Mouse (Mus musculus) layer of hippocampus, postnatal 14 days (tissue): ENCODE data around the gene Dgkk. TPM values are rescaled to one million over a fixed set of nuclear protein-coding genes. Genes with fewer than 3 reads are reported as not detected.
"Not testable (repeated sequence)": the region's sequence is repeated elsewhere in the genome, so short reads cannot be mapped to it uniquely, and the experiment has no call there.

ENCODE experiments used
- DNase-seq, 2 experiments: peaks; one replicate each; pipeline ENCODE4 v3.0.0; 2021 to 2022; ENCODE audit warnings: low spot score in 2 of 2, mixed read lengths in 1 of 2
- long read RNA-seq, 2 experiments: library from polyadenylated mRNA; stranded (forward); transcript quantifications; one replicate each; pipeline ENCODE4 v2.0.0; 2021
- total RNA-seq, 2 experiments: library from RNA; stranded (reverse); gene quantifications; 2 replicates each; pipeline ENCODE4 v1.2.3; 2021

The Dgkk gene
- total RNA-seq = 1 to 10 TPM; 2.1 to 2.6 TPM
- long read RNA-seq, experiment 1 = 0 reads
- long read RNA-seq, experiment 2 = 0 reads

DNA sequence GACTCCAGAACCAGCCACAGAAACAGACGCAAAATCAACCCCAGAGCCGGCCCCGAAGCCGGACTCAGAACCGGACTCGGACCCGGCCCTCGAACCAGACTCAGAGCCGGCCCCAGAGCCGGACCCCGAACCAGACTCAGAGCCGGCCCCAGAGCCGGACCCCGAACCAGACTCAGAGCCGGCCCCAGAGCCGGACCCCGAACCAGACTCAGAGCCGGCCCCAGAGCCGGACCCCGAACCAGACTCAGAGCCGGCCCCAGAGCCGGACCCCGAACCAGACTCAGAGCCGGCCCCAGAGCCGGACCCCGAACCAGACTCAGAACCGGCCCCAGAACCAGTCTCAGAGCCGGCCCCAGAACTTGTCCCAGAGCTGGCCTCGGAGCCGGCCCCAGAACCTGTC lies at the start of gene Dgkk:
Gene Dgkk, plus strand, starts transcription at position 301 of the 400 bp plus-strand sequence.
- DNase-seq = not testable (repeated sequence)

DNA sequence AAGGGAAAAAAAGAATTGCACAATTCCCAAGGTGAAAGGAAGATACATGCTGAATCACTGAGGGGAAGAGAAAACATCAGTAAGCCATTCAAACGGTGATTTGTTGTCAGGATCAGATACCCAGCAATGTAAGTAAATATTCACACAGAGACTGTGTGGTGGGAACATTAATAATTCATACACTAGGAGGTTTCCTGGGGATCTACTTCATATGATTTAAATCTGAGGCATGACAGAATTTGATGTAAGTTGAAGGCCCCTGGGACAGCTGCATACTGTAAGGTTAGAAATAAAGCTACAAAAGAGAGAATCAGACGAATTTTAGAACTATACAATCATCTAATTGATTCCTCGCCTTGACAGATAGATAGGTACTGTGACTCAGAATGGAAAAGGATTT lies 45.1 kb upstream of the Dgkk start:
- no peak for DNase-seq

DNA sequence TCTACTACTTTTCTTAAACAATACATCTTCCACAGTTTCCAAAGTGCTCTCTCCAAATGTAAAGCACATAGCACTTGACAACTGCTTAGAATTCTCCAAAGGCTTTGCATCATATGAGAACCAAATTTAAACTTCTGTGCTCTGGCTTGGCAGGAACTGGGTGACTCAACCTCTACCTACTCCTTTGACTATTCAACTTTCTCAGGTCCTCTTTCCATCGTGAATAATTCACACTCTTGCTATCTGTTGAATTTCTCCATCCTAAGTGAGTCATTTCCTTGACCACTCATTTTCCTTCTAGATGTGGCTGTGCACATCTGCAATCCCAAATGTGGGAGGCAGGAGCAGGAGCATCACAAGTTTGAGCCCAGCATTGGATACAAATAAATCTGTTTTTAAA lies 28.4 kb upstream of the Dgkk start:
- DNase-seq = no peak

DNA sequence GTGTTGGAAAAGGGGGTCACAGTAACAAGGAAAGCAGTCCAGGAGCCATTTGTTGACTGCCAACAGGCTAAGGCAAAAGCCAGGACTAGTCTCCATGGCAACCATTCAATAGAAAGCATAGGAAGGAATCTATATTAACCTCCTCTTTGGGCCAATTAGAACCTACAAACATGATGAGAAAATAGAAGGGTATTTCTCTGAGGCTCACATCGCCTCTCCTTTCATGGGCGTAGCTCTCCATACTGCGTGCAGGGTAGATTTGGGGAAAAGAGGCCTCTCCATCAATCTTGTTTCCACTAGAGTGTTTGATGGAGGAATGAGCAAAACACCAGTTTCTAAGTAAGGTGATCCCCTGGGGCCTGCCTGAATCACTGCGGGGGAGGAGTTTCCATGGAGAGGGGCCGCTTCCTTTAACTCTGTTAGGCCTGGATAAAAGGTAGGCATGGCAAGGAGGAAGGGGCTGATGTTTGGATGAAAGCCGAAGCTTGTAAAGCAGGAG lies 27.5 kb upstream of the Dgkk start:
- no peak for DNase-seq

DNA sequence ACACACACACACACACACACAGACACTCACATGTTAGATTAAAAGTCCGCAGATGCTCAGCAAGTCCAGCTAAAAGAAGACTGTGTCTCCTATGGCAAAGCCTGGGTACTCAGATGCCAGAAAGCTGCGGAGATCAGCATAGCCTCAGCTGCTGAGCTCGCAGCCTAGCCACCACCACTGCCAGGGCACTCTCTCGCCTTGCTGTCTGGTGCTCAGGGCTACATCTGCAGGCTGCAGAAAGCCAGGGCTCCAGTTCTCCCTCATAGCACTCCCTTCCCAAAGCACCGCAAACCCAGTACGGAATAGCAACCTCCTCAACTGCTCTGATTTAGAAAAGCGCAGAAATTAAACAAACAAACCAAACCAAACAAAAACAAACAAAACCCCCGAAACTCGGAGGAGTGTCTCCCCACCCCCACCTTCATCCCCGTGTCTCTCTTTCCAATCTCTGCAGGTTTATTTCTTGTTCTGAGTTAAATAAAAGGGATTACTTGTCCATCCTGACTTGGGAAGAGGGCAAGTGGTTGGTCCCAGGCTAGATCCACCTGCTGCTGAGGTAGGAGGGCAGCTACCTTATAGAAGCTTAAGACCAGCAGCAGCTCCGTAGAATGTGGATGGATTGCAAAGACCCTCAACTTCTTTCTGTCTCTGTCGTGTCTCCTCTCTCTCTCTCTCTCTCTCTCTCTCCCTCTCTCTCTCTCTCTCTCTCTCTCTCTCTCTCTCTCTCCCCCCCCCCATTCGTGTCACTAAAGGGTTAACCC lies 1.4 kb upstream of the Dgkk start:
- no peak for DNase-seq

DNA sequence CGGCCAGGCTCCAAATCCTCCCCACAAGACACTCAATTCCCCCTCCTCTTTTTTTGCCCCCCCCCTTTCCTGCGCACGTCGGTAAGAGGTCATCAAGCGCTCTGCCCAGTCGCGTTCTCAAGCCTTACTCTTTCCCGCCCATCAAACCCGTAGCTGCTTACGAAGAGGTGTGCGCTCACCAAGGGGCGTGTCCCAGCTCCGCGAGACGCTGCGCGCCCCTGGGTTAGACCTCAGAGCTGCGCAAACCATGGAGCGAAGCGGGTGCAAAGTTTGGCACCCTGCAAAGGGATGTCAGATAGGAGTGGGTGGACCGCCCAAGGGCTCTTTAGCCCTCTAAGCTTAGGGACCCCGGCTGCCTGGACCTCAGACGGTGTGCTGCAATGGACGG lies 862 bp upstream of the Dgkk start:
- DNase-seq = no peak

DNA sequence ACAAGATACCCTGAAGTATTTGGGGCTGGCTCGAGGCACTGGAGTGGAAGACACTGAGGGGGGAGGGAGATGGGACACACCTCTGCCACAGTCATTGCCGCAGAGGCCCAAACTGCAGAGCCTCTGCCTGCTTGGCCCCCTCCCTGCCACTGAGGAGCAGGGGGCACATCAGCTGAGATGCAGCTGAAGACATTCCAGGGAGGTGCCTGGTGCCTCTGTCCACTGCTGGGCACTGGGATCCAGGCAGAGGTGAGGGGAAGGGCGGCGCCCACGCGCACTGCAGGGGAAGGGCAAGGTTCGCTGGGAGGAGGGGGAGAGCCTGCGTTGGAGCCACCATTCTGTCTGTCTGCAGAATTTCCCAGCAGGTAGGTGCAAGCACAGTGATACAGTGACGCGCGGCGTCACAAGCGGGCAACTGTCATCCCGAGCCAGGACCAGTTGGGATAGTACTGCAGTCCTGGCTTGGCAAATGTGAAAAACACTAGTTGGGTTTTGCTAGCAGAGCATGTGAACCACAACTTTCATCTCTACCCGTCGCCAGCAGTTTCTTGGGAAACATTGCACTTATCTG lies 948 bp downstream of the Dgkk start:
- DNase-seq = no peak

DNA sequence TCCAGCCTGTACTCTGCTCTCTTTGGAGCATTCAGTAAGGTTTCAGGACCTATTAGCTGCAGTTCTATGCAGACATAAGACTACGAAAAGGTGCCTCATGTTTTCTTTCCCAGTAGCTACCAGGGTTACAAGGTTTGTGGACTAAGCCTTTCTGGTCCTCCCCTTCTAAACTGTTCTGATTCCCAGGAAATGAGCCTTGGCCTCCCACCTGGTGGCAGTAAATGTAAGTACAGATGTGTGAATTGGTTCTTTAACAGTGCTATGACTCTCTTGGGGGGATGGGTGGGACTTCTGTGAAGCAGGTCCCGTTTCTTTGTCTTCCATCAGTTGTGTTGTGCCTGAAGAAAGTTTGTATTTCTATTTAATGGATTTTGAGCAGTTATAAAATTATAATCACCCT lies 53.4 kb downstream of the Dgkk start:
- no peak for DNase-seq

DNA sequence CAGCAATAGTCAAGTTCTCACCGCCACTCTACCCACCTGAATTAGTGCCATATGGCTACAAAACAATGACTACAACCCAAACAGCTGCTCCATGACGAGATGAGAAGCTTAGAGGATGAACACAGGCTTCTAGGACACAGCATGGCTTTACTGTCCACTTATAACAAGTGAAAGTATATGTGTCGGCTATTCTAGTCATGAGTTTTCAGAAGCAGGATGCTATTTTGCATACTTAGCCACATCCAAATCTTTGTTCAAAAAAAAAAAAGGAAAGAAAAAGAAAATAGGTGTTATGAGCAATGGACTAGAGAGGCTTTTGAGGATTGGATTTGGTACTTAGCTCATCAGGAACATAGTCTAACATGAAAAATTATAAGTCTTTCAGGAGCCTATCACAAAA lies 74.4 kb downstream of the Dgkk start:
- DNase-seq = no peak

DNA sequence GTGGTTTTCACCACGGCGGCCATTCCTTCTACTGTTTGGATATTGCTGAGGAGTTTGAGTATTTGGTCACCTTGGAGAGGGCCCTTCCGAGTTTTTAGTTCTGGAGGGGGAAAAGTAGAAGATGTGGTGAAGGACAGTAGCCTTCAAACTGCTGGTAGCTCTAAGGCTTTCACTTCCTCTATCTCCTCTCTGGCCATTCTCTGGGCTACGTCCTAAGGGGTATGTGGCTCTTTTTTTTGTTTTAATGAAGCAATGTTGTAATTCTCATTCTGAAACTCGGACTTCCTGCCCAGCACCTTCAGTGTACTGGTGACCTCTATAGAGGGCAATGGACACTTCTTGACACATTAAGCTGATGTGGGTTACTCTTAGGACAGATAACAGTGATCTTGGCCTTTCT lies 75.0 kb downstream of the Dgkk start:
- no peak for DNase-seq

DNA sequence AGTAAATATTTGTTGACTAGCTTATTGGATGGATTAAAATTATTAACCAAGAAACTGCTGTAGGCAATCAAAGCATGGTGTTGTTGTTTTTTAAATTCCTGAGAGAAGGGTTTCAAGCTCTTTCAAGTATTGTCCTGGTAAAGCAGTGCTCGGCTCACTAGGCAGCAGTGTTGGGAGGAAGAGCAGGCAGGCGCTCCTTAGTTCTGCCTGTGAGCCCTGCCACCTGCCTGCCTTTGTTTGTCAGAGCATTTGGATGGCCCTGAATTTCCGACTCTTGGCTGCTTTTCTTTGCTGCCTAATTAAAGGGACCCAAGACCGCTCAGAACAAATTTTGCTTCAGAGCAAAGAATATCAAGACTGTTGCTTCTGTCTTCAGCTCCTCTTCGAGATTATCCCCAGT lies 114.8 kb downstream of the Dgkk start:
- DNase-seq = no peak

DNA sequence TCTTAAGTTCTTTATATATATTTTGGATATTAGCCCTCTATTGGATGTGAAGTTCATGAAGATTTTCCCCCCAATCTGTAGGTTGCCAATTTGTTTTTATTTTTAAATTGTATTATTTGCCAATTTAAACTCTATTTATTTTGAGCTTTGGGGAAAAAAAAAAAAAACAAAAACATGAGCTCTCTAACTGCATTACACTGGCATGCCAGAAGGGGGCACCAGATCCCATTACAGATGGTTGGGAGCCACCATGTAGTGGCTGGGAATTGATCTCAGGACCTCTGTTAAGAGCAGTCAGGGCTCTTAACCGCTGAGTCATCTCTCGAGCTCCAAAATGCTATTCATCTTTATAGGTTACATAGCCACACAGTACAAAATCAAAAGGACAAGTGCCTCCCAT lies 131.9 kb downstream of the Dgkk start:
- no peak for DNase-seq

DNA sequence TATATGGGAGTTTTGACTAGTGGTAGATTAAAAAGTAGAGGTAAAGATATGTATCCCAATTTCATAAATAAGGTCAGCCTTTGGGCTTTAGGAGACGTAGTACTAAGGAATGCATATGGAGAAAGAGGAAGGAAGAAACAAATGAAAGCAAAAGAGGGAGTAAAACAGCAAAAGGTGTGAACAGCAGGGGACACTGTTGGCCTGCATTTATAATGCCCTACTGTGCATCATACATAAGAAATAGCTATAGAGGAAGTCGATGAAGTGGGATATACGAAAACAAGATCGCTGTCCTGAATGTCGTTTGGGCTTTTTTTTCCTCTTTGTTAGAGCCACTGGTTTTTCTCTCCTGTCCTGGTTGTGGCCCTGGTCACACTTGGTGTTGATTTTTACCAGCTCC lies 143.1 kb downstream of the Dgkk start:
- no peak for DNase-seq

DNA sequence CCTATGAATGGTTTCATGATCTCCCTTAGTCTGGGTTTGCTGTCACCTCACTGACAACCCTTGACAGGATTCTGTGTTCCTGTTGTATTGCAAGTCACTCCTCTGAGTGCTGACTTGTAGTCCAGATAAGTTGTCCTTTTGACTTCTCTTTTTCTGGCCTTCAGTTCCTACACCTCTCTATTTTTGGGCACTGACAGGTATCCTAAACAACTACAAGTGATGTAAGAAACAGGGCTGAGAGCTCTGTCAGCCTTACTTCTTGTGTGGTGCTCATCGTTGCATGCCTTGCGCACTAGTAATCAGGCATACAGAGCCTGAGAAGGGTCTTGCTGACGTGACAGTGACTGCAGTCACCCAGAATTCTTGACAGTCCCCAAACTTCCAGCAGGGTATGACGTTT lies 147.1 kb downstream of the Dgkk start:
- DNase-seq = no peak

DNA sequence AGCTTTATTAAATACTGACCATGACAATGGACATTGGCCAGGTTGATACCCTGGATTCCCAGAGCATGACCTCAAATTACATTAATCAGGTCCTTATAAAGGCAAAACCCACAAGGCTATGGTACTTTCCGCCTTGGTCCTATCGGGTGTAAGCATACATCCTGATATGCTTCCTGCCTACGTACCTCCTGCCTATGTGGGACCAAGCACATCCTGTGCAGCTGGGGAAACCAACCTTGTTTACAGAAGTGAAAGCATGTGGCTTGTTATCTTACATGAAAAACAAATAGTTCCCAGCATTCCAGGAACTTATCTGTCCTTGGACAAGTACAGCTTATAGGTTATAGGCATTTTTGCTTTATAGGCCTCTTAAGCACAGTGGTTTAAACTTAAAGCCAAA lies 189.5 kb downstream of the Dgkk start:
- DNase-seq = no peak

DNA sequence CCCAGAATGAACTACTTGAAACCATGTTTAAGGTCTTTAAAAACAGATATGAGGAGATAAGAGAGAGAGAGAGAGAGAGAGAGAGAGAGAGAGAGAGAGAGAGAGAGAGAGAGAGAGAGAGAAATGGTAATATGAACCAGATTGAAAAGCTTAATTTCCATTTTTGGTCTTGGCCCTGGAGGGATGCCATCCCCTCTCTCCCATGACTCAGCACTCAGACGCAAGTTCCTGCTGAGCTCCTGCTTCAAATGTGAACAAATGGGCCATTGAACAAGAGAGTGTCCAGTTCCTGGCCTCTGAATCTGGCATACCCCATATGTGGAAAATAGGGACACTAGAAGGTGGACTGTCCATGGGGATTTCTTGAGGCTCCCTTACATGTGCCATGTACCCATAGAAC lies 192.8 kb downstream of the Dgkk start:
- no peak for DNase-seq

DNA sequence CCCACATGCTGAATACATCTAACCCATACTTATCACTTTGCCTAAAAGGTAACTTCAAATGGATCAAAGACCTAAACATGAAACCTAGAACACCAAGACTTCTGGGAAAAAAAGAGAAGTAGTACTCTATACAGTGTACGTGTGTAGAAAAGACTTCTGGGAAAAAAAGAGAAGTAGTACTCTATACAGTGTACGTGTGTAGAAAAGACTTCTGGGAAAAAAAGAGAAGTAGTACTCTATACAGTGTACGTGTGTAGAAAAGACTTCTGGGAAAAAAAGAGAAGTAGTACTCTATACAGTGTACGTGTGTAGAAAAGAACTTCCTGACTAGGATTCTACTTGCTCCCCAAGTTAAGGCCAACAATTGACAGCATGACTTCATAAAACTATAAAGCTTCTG lies 204.8 kb downstream of the Dgkk start:
- not testable (repeated sequence) for DNase-seq
